Mouse (Mus musculus) liver (tissue): ENCODE measurements at regions not wholly inside any gene's neighbourhood (a gene's known extent, or its start where the extent isn't known, plus 50 kb on each side); places are given as distances from the start of the nearest gene placed in this dataset.

ENCODE experiments used
- DNase-seq: peaks from one replicate; pipeline ENCODE4 v3.0.0-alpha.2; 2020; ENCODE audit warnings: mixed read lengths

DNA sequence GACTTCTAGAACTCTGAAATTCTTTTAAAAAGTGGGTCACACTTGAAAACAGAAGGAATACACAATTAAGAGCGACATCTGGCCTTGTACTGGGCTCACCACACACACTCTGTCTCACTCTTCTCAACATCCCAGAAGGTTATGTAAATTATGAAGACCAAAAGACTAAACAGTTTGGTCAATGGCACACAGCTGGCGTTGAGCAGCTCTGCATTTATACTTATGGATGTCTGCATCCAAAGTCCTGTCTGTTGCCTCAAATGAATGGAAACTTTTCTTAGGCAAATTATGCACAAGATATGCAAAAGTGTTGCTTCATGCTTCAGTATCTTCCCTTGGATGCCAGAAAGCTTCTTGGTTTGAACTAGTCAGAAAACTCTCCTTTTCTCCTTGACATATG lies 323.5 kb downstream of the Ppp3ca start:
- no peak for DNase-seq

DNA sequence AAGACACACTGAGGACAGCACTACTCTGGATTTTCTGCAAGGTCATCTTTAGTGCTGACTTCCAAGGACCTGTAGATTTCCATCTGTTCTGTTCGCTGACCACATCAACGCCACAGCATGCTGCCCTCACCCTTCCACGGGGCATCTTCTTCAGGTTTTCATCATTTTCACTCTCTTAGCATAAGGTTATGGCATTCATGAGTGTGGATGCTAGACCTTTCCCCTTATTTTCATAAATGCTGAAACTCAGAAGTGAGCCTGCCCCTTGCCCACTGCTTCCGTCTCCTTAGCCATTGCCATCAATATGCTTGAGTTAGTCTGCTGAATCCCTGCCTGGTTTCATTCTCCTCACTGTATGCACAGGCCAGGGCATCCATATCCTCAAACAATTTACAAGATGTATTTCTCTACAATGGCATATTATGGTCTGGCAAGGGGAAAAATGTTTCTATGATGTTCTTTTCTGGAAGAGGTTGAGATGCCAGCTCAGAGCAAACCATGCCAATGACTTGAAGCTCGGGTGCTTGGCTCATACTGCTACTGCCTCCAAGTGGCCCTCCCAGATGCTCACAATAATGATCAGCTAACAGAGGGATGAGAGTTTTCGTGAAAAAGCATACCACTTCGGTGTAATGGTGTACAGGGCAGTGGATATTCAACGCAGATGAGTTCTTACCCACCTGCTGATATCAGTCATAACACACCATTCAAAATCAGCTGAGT lies 324.6 kb downstream of the Ppp3ca start:
- no peak for DNase-seq

DNA sequence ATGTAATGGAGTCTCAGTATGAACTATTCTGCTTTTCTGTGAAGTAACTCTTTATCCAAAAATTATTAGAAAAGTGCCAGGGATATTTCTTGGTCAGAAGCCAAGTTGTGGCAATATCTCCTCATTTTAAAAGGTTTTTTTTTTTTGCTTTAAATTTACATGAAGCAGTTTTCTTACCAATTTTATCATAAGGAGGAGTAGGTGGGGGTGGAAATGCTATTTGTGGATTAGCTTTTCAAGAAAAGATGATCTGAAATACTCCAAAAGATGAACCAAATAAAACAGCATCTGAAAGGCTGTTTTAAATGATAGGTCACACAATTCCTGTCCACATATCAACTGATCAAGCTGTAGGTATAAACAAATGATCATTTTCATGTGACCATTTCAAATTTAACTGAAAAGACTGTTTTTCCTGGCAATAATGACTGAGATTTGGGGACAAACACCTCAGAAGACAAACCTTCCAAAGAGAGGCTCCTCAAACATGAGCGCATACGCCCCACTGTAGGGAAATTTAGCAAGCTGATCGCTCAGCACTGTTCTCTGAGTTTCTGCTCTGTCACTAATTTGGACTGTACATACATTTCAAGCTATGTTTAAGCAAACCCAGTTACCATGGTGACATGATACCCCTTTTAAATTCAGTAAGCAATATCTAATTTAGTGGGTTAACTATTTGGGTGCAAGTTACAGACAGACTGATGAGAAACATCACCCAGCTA lies 325.8 kb downstream of the Ppp3ca start:
- DNase-seq = no peak

DNA sequence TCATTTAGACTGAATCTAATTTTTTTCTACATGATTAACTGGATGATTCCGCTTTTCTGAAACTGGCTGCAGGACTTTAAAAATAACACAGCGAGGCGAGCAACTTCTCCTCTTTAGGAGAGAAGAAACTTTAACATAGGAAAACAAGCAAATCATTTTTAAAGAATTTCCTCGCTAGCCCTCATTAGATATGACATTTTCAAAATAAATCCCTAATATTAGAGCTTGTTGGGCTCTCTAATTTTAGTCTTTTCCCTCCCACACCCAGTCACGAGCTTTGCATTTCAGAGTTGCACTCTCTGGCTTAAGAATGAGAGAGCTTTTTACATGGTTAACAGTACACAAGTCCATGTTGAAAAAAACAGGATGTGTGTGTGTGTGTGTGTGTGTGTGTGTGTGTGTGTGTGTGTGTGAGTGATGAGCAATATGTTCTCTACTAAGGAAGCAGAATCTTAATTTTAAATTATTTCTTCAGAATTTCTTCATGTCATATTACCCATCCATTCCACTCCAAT lies 326.5 kb downstream of the Ppp3ca start:
- DNase-seq = no peak

DNA sequence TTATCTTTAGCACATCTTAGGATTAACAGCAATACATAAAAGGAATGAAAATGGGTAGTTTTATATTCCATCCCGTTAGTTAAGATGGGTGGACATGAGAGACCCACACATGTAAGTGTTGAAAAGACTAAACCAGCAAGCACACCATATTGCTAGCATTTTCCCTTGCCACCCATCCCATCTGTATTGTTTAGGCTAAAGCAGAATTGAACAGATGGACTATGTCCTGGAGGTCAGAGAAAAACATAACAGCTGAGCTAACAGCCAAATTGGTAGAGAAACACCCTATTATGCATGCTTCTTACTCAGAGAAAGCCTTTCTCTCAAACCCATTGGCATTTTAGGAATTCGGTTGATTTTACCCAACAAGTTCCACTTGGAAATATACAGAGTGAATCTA lies 329.3 kb upstream of the Emcn start:
- DNase-seq = no peak

DNA sequence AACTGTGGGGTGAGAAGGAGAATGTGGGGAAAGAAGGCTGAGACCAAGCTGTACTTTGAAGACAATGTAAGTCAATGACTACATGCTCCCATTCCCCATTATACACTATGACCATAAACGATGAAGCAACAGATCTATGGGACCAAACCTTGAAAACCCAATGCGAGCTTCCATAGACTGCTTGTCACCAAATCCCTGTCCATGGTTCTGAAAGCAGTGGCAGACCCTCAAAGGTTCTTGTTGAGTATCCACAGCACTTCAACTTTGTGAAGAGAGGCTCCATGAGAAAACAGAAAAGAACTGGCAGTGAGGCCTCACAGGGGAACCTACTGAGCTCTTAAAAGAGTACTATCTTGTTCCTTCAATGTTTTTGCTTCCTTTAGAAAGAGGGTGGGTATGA lies 326.2 kb upstream of the Emcn start:
- peak; percentile 5 for DNase-seq

DNA sequence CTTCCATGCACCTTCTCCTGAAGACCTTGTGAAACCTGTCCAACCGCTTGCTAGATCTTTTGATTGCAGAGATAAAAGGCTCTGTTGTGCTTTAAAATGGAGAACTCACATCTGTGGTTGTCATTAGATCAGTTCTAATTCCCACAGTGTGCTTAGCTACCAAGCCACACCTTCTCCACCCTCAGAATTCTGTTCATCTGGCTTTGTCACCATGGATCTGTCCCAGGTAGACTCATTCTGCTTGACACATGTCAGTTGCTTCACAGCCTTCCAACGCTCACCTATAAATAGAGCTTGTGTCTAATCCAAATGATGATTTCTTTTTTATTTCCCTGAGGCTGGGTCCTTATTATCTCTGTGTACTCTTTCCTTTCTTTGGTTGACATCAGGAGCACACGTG lies 325.7 kb upstream of the Emcn start:
- DNase-seq = no peak

DNA sequence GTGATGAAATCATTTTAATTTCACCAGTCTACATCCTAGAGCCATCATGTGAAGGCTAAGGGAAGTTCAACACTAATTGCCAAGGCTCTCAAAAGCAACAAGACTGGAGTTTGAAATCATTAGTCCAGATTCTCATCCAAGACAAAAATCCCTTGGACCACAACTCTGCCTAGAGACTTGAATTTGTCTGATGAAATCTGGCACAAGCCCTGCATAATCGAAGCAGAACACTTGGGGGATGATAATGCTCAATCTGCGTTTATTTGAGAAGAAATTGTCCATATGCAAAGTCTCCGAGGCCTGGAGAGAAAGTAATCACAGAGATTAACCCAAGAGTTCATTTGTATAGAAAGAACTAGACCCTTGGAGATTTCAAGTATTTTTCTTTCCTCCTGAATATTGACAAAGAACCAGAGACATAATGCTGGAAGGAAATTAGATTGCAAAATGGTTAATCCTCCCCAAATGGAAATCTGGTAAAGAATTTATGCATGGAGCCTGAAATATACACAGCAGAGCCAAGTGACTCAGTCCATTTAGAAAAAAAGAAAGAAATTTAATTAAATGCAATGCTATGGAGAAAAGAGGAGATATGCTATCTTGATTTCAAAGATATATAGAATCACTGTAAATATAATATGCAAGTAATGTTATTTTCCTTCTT lies 320.8 kb upstream of the Emcn start:
- no peak for DNase-seq

DNA sequence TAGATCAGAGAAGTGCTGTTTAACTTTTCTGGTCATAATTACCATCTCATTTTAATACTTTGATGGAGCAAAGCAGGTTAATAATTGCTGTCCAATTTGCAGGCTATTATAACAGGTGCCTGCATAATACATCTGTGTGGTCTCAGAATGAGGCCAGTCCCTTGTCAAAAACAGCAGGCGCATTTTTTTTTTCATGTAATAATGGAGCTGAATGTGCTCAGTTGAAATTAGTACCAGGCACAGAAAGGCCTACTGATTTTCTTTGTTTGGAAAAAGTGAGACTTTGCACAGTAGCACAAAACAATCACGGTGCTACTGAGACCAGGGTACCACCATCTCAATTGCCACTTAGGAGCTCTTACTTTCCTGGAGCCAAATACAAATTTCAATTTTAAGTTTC lies 311.3 kb upstream of the Emcn start:
- DNase-seq = no peak

DNA sequence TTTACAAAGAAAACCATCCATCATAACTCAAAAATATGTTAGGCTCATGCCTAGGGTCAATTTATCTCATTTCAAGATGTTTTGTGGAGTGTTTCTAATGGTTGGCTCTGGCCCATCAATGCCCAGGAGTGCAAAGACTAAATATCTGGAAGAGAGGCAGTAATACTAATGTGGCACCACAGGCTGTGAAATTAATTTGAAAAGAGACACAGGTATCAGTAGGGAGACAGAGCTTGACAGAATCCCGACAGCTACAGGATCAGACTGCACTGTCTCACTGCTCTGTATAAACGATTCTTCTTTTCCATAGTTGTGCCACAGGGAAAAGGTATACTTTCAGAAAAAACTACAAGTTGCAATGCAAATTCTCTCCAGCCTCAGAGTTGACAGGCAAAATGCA lies 308.1 kb upstream of the Emcn start:
- DNase-seq = no peak

DNA sequence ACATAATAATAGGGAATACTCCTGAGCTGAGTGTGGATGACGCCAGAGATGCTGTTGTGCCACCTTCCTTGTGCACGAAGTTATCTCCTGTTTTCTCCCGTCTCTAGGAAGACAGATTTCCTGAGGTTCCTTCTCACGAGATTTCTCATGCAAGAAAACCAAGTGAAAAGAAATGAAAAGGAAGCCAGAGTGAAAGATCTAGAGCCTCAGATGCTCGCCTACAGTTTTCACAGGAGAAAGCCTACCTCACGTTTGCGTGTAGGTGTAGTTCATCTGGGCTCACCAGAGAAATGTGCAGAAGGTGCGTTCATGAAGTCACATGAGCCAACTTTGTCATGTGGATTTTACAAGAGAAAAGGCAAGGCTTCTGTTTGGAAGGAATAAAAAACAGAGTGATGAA lies 301.2 kb upstream of the Emcn start:
- DNase-seq = no peak

DNA sequence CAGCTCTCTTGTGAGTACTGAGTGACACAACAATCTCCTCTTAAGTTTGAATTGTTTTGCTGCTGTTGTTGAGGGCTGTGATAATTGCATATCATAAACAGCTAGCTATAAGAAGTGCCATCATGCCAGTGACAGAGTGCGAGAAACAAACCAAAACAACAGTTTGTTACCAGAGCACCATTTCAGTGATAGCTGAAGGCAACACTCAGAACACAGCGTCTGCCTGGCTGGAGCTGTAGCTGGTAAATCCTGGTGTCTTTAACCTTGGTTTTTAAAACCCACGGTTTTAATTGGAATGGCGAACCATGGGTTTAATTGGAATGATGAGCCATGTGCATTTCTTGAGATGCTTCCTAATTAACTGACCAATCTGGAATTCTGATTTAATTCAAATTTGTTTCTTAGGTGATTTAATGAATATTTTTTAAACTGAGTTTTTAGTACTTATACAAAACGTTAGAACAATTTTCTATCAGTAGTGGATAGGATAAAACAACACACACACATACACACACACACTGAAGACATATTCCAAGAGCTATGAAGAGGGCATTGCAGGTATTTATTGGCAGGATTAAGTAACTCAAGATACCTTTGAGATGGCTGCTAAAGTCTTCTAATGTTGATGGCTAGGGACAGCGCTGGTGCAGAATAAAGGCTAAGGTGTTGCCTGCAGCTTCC lies 284.2 kb upstream of the Emcn start:
- DNase-seq = no peak

DNA sequence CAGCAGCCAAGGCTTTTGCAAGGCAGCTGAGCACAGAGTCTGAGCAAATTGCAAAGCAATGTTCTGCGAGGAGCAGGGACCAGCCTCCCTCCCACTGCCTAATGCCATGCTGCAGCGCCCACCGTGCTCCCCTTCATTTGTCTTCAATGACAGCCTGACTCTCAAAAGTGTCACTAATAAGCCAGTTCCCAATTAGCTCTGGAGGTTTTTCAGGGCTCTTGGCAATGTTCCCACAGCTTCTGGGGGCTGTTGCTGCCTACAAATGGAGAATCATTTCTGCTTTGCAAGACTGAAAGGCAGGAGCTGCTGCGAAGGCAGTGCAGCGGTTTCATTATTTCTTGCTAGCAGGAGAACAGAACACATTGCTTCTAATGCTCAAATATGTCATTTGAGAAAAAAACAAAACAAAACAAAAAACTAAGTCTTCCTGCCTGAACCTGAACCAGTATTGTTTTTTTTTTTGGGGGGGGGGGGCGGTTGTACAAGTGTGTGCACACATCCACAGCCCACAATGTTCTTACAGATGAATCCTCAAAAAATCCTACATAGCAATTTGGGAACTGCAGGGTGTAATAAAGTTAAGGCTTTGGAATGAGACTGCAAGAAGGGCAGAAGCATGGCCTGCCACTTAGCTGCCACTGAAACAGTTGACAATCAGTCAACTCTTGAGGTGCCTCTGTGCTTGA lies 283.5 kb upstream of the Emcn start:
- DNase-seq = no peak

DNA sequence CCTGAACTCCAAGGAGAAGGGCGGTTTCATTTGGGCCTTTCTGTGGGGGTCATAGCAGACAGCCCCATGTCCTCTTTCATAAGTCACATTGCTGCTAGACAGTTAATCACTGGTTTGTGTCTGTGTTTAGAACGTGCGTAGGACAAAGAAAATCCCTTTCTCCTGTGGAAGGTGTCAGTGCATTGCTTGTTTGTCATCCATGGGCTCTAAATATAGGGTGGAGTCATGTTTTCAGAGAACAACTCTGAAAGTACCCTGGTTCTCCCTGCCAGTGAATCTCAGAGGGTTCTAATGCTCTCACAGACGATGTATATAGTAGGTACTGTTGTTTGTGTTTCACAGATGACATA lies 283.0 kb upstream of the Emcn start:
- DNase-seq = no peak

DNA sequence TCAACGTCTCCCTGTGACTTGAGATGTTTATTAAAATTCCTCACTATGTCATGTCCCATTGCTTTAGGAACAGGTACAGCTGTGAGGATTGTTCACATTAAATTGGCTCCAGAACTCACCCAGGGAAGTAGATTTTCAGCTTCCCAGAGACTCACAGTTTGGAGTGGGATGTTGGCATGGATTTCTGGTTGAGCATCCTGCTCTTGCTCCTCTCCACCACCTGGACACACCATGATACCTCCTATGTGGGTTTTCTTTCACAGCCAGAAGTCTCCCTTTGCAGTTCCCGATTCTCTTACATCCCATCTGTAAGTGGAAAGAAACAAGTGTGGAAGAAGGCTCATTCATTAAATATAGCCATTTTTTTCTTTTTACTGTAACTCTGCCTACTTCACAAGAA lies 278.8 kb upstream of the Emcn start:
- DNase-seq = no peak

DNA sequence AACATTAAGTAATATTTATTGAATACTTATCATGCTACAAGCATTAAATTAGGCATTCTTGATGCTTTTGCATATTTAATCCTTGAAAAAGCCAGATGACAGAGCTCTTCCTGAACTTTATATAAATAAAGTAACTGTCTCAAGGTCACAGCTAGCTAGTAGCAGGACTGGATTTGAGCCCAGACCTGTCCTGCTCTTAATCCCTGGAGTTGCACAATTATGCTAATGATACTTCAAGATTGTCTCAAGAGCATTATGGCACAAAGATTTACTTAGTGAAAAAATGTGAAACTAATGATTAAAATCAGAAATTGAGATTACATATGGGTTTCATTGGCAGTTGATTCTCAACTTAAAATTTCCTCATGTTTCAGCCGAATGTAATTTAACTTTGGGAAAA lies 273.5 kb upstream of the Emcn start:
- no peak for DNase-seq

DNA sequence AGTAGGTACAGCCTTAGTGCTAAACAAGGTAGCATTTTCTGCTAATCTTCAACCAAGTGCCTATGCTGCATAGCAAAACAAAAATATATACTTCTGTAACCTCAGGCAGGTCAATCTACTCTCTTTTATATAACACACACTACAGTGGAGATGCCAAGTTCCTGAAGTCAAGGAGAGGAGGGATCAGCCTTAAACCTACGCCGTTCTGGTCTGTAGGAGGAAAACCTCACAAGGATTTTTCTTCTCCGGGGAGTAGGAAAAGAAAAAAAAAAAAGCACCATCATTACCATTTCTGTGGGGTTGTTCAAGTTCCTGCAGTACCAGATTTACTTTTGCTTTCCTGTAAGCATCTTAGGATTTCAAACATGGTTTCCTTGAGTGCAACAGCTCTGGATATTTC lies 271.5 kb upstream of the Emcn start:
- no peak for DNase-seq

DNA sequence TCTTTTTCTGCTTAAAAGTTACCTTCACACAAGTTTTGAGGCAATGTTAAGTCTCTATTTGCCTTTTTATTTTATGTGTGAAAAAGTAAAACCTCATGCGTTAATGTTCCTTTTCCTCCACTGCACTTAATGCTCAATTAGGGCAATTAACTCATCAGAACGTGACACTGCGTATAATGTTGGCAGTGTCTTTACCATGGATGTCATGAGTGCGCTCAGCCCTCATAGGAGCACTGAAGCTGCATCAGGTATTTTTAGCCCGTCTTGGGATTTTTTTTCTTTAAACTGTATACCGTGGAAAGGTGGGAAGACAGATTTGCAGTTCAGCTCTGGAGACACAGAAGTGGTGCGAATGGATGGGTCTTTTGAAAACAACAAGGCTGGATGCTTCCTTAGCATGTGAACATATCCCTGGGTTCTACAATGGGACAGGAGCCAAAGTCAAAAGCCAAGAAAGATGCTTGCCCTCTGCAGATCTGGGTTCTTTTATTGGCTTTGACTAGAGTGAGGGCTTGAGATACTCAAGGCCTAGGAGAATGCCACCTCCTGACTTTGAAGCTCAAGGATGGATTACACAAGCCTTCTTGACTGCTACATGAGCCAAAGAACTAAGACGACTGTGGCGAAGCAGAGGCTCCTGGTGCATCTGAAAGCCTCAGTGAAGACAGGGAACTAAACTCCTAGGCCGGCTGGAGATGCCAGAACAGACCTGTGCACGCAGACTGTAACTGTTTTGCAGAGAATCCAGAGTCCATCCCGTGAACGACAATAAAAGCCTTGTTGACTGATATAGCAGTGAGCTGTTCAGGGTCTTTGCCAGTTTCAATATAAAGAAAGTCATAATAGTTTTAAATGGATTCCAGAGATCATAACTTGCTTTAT lies 262.9 kb upstream of the Emcn start:
- no peak for DNase-seq

DNA sequence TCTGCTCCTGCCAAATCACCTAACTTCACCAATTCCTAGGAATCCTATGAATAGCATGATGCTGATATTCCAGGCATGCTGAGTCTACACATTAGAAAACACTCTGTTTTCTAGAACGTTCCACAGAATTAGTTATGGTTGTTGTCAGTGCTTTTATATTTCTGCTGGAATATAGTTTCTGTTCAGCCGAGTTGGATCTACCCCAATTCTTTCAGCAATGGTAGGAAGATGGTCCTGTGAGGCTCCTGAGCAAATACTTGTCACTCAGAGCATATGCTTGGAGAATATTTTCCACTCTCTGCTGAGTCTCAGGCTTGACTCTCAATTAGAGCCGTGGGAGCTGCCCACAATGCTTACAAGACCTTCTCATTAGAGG lies 262.3 kb upstream of the Emcn start:
- DNase-seq = no peak

DNA sequence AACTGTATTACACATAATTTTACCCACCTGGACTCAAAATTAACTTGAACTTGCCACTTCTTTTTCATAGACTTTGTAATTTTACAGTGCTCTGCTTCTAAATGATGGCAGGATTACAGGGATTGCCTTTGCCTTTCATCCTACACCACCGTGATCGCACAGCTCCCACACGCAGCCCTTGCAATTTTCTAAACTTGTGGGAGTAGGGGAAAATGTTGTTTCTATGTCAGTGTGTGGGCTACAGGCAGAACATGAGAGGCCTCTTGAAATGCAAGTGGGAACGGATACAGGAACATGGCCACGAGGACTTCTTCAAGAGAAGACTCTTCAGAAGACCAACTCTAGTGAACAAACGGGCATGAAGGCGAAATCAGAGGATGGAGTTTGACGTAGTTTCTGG lies 254.0 kb upstream of the Emcn start:
- no peak for DNase-seq

DNA sequence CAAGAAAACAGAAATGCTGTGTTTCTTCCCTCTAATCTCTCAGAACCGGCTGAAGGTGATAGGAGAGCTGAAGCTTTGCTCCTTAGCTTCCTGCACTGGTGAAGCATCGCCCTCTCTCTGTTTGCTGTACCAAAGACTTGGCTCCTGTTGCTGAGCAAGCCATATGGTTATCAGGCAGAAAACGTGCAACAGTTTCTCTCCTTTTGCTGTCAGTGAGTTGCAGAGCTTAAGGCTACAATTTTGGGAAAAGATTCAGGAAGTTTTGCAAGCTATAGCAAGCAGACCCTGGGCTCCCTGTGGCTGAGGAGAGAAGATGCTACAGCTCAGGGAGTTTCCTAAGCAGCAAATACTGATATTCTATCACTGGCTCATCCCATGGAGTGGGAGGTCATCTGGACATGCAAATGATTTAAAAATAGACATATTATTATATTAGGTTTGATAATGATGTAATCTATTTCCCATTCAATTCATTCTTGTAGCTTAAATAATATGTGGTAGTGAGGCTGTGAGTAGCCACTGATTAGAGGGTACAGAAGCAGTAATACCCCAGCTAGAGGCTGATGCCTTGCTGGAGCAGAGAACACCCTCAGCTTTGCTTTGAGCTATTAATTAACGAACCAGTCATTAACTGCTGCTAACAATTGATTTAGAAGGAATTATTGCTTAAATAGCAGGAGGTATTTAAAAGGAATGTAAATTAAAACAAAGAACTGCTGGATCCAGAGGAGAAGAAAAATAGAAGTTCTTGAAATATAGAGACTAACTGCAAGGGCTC lies 240.1 kb upstream of the Emcn start:
- DNase-seq = no peak
